Mouse (Mus musculus): ENCODE data around the gene C77080.

GRCm38 (mm10) chr4:129211461-129211860 is 49.7 kb downstream of the C77080 start:
- TF ChIP-seq TAL1 (IDR thresholded peaks at IDR 0.05; ENCODE audit: low read length) (no peak), GATA1 (IDR thresholded peaks at IDR 0.05; ENCODE audit: low read length) (no peak)

Data from erythroblast, embryonic 14.5 days (primary cell).